Mouse (Mus musculus) midbrain, postnatal 0 days (tissue): ENCODE data around the gene Ulk2. TPM values are rescaled to one million over a fixed set of nuclear protein-coding genes. Genes with fewer than 3 reads are reported as not detected.

Source experiments
- ATAC-seq: fragments of 200-750 bp; cut with Nextera tagmentation; 2 replicates; pipeline ENCODE4 v1.8.0; 2017; ENCODE audit warnings: moderate number of reproducible peaks, mild to moderate bottlenecking, moderate TSS enrichment, moderate library complexity; ENCODE audit not compliant: low FRiP score
- DNase-seq: peaks from one replicate; pipeline ENCODE4 v3.0.0-alpha.2; 2015; ENCODE audit warnings: low spot score
- H3K27ac ChIP-seq: fragments of 300-500 bp; sonication (generic); 2 replicates; pipeline ENCODE4 v1.5.1; 2014; ENCODE audit warnings: low read depth, mild to moderate bottlenecking, low read length, mixed read lengths
- H3K27me3 ChIP-seq: fragments of 300-500 bp; sonication (generic); 2 replicates; pipeline ENCODE4 v1.6.1; 2014; ENCODE audit warnings: low read length, control low read depth, mixed read lengths; ENCODE audit not compliant: insufficient read depth
- H3K36me3 ChIP-seq: fragments of 300-500 bp; sonication (generic); 2 replicates; pipeline ENCODE4 v1.6.1; 2014; ENCODE audit warnings: low read length, control low read depth, mixed read lengths; ENCODE audit not compliant: insufficient read depth
- H3K4me1 ChIP-seq: fragments of 300-500 bp; sonication (generic); 2 replicates; pipeline ENCODE4 v1.6.1; 2014; ENCODE audit warnings: mild to moderate bottlenecking, control low read depth, antibody characterized with exemption, low read length, mixed read lengths; ENCODE audit not compliant: insufficient read depth
- H3K4me2 ChIP-seq: fragments of 300-500 bp; sonication (generic); 2 replicates; pipeline ENCODE4 v1.6.1; 2014; ENCODE audit warnings: low read depth, mild to moderate bottlenecking, low read length, mixed read lengths; ENCODE audit not compliant: poor library complexity, severe bottlenecking
- H3K4me3 ChIP-seq: fragments of 300-500 bp; sonication (generic); 2 replicates; pipeline ENCODE4 v1.5.1; 2014; ENCODE audit warnings: low read depth, mild to moderate bottlenecking, low read length, moderate library complexity
- H3K9ac ChIP-seq: fragments of 300-500 bp; sonication (generic); replicated peaks from 2 replicates; pipeline ENCODE4 v1.6.1; 2014; ENCODE audit warnings: mild to moderate bottlenecking, low read length, moderate library complexity, mixed read lengths; ENCODE audit not compliant: poor library complexity, severe bottlenecking
- H3K9me3 ChIP-seq: fragments of 300-500 bp; sonication (generic); 2 replicates; pipeline ENCODE4 v1.6.1; 2016; ENCODE audit warnings: low read length, control low read depth
- CTCF ChIP-seq: IDR thresholded peaks from 2 replicates; pipeline ENCODE4 v1.5.1; 2016; ENCODE audit warnings: antibody characterized with exemption, mild to moderate bottlenecking
- WGBS: fragments of 180-500 bp; shearing (Covaris S2); extraction: QIAGEN DNeasy Blood & Tissue Kit; methylation state at CpG from one replicate; pipeline ENCODE4 v1.1.7; 2014; 5-methylcytosine and 5-hydroxymethylcytosine counted together
- polyA plus RNA-seq: library from polyadenylated mRNA; unstranded; fragments of >200 nt; fragmentation: Nextera tagmentation; extraction: Ambion mirVana; gene quantifications from 2 replicates; pipeline ENCODE4 v1.2.1, GENCODE M21; 2015
- total RNA-seq: library from RNA; depleted of rRNA; stranded (reverse); fragments of >200 nt; gene quantifications from 2 replicates; pipeline ENCODE4 v1.2.3, GENCODE M21; 2014

Ulk2 gene
- total and polyA plus RNA-seq, 2 experiments from 2014 or later, result 38.2 to 151 TPM

GRCm38 (mm10) chr11:61745781-61746180 lies 109.1 kb downstream of the Ulk2 start:
- WGBS, result 99% methylated on average over 9 of the region's 9 CpGs
- H3K36me3 ChIP-seq, result peaks cover 15% of the 10 kb centered on the region
- H3K4me2 ChIP-seq, result no peak overlapping the region
- no peaks in the 10 kb centered on the region for H3K27me3 ChIP-seq
- no peaks in the 10 kb centered on the region for H3K4me1 ChIP-seq
- H3K9me3 ChIP-seq, result no peaks in the 10 kb centered on the region
- DNase-seq (no peak), ATAC-seq (no peak)
- no peak overlapping the region for H3K4me3 ChIP-seq
- no peak overlapping the region for H3K9ac ChIP-seq
- no peak for TF ChIP-seq CTCF
- no peak overlapping the region for H3K27ac ChIP-seq

GRCm38 (mm10) chr11:61744460-61744859 lies 110.4 kb downstream of the Ulk2 start:
- H3K9me3 ChIP-seq, result no peaks in the 10 kb centered on the region
- H3K27me3 ChIP-seq, result no peaks in the 10 kb centered on the region
- H3K36me3 ChIP-seq, result peaks cover 17% of the 10 kb centered on the region
- 66% methylated on average over 3 of the region's 3 CpGs for WGBS
- ATAC-seq (no peak), DNase-seq (no peak)
- TF ChIP-seq CTCF, result peak; percentile 48
- no peak overlapping the region for H3K9ac ChIP-seq
- no peak overlapping the region for H3K4me2 ChIP-seq
- H3K27ac ChIP-seq, result no peak overlapping the region
- H3K4me1 ChIP-seq, result no peaks in the 10 kb centered on the region
- H3K4me3 ChIP-seq, result no peak overlapping the region

GRCm38 (mm10) chr11:61743768-61744167 lies 111.1 kb downstream of the Ulk2 start:
- H3K27ac ChIP-seq, result no peak overlapping the region
- ATAC-seq (no peak), DNase-seq (no peak)
- no peak overlapping the region for H3K4me3 ChIP-seq
- no peak for TF ChIP-seq CTCF
- no peaks in the 10 kb centered on the region for H3K27me3 ChIP-seq
- H3K9ac ChIP-seq, result no peak overlapping the region
- H3K36me3 ChIP-seq, result peaks cover 22% of the 10 kb centered on the region
- 56% methylated on average over 3 of the region's 3 CpGs for WGBS
- H3K4me2 ChIP-seq, result no peak overlapping the region
- H3K4me1 ChIP-seq, result no peaks in the 10 kb centered on the region
- H3K9me3 ChIP-seq, result no peaks in the 10 kb centered on the region

- no peak overlapping the region for H3K4me3 ChIP-seq
- 0 out of 2 replicates have a peak, but pooled peaks have one; percentile 4 for TF ChIP-seq CTCF
- 94% methylated on average over 1 of the region's 1 CpGs for WGBS
- H3K27me3 ChIP-seq, result no peaks in the 10 kb centered on the region
- H3K4me2 ChIP-seq, result no peak overlapping the region
- ATAC-seq, result no peak
- H3K36me3 ChIP-seq, result peaks cover 43% of the 10 kb centered on the region
- H3K27ac ChIP-seq, result no peak overlapping the region
- no peak overlapping the region for H3K9ac ChIP-seq
- H3K4me1 ChIP-seq, result no peaks in the 10 kb centered on the region
- no peaks in the 10 kb centered on the region for H3K9me3 ChIP-seq
- DNase-seq, result no peak
These were observed 114.4 kb downstream of the Ulk2 start for GRCm38 (mm10) chr11:61740500-61740899.

GRCm38 (mm10) chr11:61737290-61737689 lies 117.6 kb downstream of the Ulk2 start:
- WGBS, result 97% methylated on average over 1 of the region's 1 CpGs
- Histone ChIP-seq H3K27ac (no peak overlapping the region), H3K27me3 (no peaks in the 10 kb centered on the region), H3K4me1 (no peaks in the 10 kb centered on the region), H3K9me3 (no peaks in the 10 kb centered on the region), H3K9ac (no peak overlapping the region), H3K4me3 (no peak overlapping the region), H3K4me2 (no peak overlapping the region), H3K36me3 (peaks cover 49% of the 10 kb centered on the region)
- ATAC-seq (no peak), DNase-seq (no peak)
- no peak for TF ChIP-seq CTCF

- H3K27me3 ChIP-seq, result no peaks in the 10 kb centered on the region
- no peak overlapping the region for H3K4me2 ChIP-seq
- H3K27ac ChIP-seq, result no peak overlapping the region
- DNase-seq (no peak), ATAC-seq (no peak)
- TF ChIP-seq CTCF, result no peak
- 95% methylated on average over 7 of the region's 7 CpGs for WGBS
- no peaks in the 10 kb centered on the region for H3K4me1 ChIP-seq
- H3K9me3 ChIP-seq, result no peaks in the 10 kb centered on the region
- H3K9ac ChIP-seq, result no peak overlapping the region
- peaks cover 46% of the 10 kb centered on the region for H3K36me3 ChIP-seq
- H3K4me3 ChIP-seq, result no peak overlapping the region
These were observed 122.2 kb downstream of the Ulk2 start for GRCm38 (mm10) chr11:61732672-61733071.
